ENCODE assay signal across 8 mouse cellular contexts in genomic region chr9:20520531-20521210, GRCm38 (mm10). TPM values are rescaled to one million over a fixed set of nuclear protein-coding genes. Genes with fewer than 3 reads are reported as not detected.
A peak's percentile ranks its signal among the peaks of the same experiment; 100 is the strongest.
DNase-seq lines count a peak whose midpoint lies in the region; ATAC-seq and TF ChIP-seq lines count a peak whose summit lies in the region.

No protein-coding gene starts in this region.

- WGBS in lung, embryonic 14.5 days, result under 1% methylated on average over 17 of the region's 17 CpGs
- under 1% methylated on average over 17 of the region's 17 CpGs for WGBS in forebrain, postnatal 0 days
- under 1% methylated on average over 17 of the region's 17 CpGs for WGBS in liver, embryonic 16.5 days (ENCODE audit: insufficient replicate concordance)

- H3K9ac ChIP-seq in lung, embryonic 14.5 days, result peak overlapping the region; percentile 93
- H3K9ac ChIP-seq in forebrain, postnatal 0 days, result peak overlapping the region; percentile 93
- peak overlapping the region; percentile 82 for H3K9ac ChIP-seq in liver, embryonic 16.5 days (ENCODE audit: low read depth, low read length)

- no peak for TF ChIP-seq CTCF in lung, embryonic 14.5 days (IDR thresholded peaks at IDR 0.05; ENCODE audit: low read depth)
- no peak for TF ChIP-seq CTCF in forebrain, postnatal 0 days (IDR thresholded peaks at IDR 0.05; ENCODE audit: low read depth)

- H3K27me3 ChIP-seq in lung, embryonic 14.5 days (ENCODE audit: insufficient read depth, low read length), result no peaks in the 10 kb centered on the region
- no peaks in the 10 kb centered on the region for H3K27me3 ChIP-seq in forebrain, postnatal 0 days (ENCODE audit: insufficient read depth, low read length)
- H3K27me3 ChIP-seq in liver, embryonic 16.5 days (ENCODE audit: control insufficient read depth, insufficient read depth, low read depth, low read length), result no peaks in the 10 kb centered on the region

- peak overlapping the region; percentile 67 for H3K4me2 ChIP-seq in lung, embryonic 14.5 days
- H3K4me2 ChIP-seq in forebrain, postnatal 0 days (ENCODE audit: low read depth), result peak overlapping the region; percentile 76
- H3K4me2 ChIP-seq in liver, embryonic 16.5 days (ENCODE audit: low read depth, low read length), result peak overlapping the region; percentile 87

- H3K27ac ChIP-seq in lung, embryonic 14.5 days (ENCODE audit: low read depth), result peak overlapping the region; percentile 99
- peak overlapping the region; percentile 97 for H3K27ac ChIP-seq in forebrain, postnatal 0 days (ENCODE audit: low read depth, low read length)
- peak overlapping the region; percentile 92 for H3K27ac ChIP-seq in liver, embryonic 16.5 days (ENCODE audit: low read length)

- 0 out of 2 replicates have a peak, but pooled peaks have one; percentile 20 for ATAC-seq in lung, embryonic 14.5 days (ENCODE audit: insufficient read depth)
- no peak; the same call in 1 of the 2 replicates for ATAC-seq in forebrain, postnatal 0 days
- no peak for ATAC-seq in liver, embryonic 16.5 days (ENCODE audit: low read depth)

- no peaks in the 10 kb centered on the region for H3K9me3 ChIP-seq in lung, embryonic 14.5 days (ENCODE audit: low read depth, low read length)
- no peaks in the 10 kb centered on the region for H3K9me3 ChIP-seq in forebrain, postnatal 0 days (ENCODE audit: low read length)
- H3K9me3 ChIP-seq in liver, embryonic 16.5 days (replicated peaks; ENCODE audit: control insufficient read depth, low read length), result no peaks in the 10 kb centered on the region

- H3K4me1 ChIP-seq in lung, embryonic 14.5 days (ENCODE audit: insufficient read depth), result 0 out of 2 replicates have a peak, but pooled peaks cover 14% of the 10 kb centered on the region
- peaks cover 26% of the 10 kb centered on the region for H3K4me1 ChIP-seq in forebrain, postnatal 0 days (ENCODE audit: insufficient read depth)
- H3K4me1 ChIP-seq in liver, embryonic 16.5 days (ENCODE audit: control insufficient read depth, low read depth, low read length), result peaks cover 11% of the 10 kb centered on the region

- DNase-seq in lung, embryonic 14.5 days, result peak; percentile 51
- DNase-seq in lung, postnatal 14 days, result no peak
- peak; percentile 62 for DNase-seq in R1 (ENCODE audit: low read depth, low spot score)
- no peak for DNase-seq in forebrain, postnatal 0 days
- DNase-seq in frontal cortex, postnatal 10 days (ENCODE audit: low spot score in 2 of 2), result no peak
- no peak for DNase-seq in testis, postnatal 14 days (ENCODE audit: low spot score)
- no peak for DNase-seq in left cerebral cortex, adult 11 months (ENCODE audit: low spot score)

- peaks cover 28% of the 10 kb centered on the region for H3K36me3 ChIP-seq in lung, embryonic 14.5 days (ENCODE audit: insufficient read depth)
- peaks cover 12% of the 10 kb centered on the region for H3K36me3 ChIP-seq in forebrain, postnatal 0 days (ENCODE audit: insufficient read depth)
- 0 out of 2 replicates have a peak, but pooled peaks cover 2% of the 10 kb centered on the region for H3K36me3 ChIP-seq in liver, embryonic 16.5 days (ENCODE audit: control insufficient read depth, insufficient read depth)

- peak overlapping the region; percentile 83 for H3K4me3 ChIP-seq in lung, embryonic 14.5 days (ENCODE audit: low read depth, low read length)
- peak overlapping the region; percentile 81 for H3K4me3 ChIP-seq in forebrain, postnatal 0 days (ENCODE audit: low read depth, low read length)
- peak overlapping the region; percentile 93 for H3K4me3 ChIP-seq in liver, embryonic 16.5 days (ENCODE audit: low read depth, low read length)

RNA-seq across cellular contexts. Expression of gene Zfp266, which starts 0.5 kb away (rescaled TPM):
- polyA plus RNA-seq in lung, embryonic 14.5 days (2014; fragmentation: Nextera tagmentation; extraction: Ambion mirVana), result 99.6 and 107 TPM in 2 replicates
- total RNA-seq in forebrain, postnatal 0 days (2014; rRNA removed), result 123 and 156 TPM in 2 replicates
- polyA plus RNA-seq in forebrain, postnatal 0 days (2015; fragmentation: Nextera tagmentation; extraction: Ambion mirVana), result 44.3 and 57.1 TPM in 2 replicates
- 12.0 and 13.5 TPM in 2 replicates for polyA plus RNA-seq in liver, embryonic 16.5 days (2015; fragmentation: Nextera tagmentation; extraction: Ambion mirVana)

RNA-seq across cellular contexts. Expression of gene Zfp426, which starts 28.1 kb away (rescaled TPM):
- 23.6 and 26.6 TPM in 2 replicates for polyA plus RNA-seq in lung, embryonic 14.5 days (2014; fragmentation: Nextera tagmentation; extraction: Ambion mirVana)
- total RNA-seq in forebrain, postnatal 0 days (2014; rRNA removed), result 51.8 and 54.2 TPM in 2 replicates
- 18.9 and 22.0 TPM in 2 replicates for polyA plus RNA-seq in forebrain, postnatal 0 days (2015; fragmentation: Nextera tagmentation; extraction: Ambion mirVana)
- 6.4 and 8.4 TPM in 2 replicates for polyA plus RNA-seq in liver, embryonic 16.5 days (2015; fragmentation: Nextera tagmentation; extraction: Ambion mirVana)

Comparison
In these comparisons a context has a peak if more than half of its experiments do, and no peak if none do; other contexts are left out.
1. DNase-seq: peak in lung, embryonic 14.5 days (single experiment) and R1 (single experiment); none in lung, postnatal 14 days (single experiment), forebrain, postnatal 0 days (single experiment), frontal cortex, postnatal 10 days (0 of 2), testis, postnatal 14 days (single experiment) and left cerebral cortex, adult 11 months (single experiment).
2. Peak in every context shown above with its lines, with median percentiles within 50 percentile points of each other: H3K27ac ChIP-seq, H3K4me2 ChIP-seq, H3K4me3 ChIP-seq and H3K9ac ChIP-seq.